ENCODE assay signal across 8 mouse cellular contexts in the genomic region with DNA sequence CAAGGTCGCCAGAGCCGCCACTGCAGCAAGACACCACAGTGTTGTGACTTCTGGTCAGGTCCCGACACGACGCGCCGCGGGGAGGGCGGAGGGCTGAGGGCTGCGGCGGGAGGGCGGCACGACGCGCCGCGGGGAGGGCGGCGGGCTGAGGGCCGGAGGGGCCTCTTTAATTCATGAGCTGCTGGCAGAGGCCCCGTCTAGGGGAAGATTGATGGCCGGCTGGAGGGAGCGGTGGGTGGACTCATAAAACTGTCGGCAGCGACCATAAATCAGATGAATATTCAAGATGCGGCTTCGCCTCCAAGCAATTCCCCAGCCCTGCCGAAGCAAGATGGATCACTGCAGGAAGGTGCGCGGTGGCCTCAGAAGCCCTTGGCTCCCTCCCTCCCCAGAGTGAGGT. TPM values are rescaled to one million over a fixed set of nuclear protein-coding genes. Genes with fewer than 3 reads are reported as not detected.
DNase-seq lines count a peak whose midpoint lies in the region; ATAC-seq and TF ChIP-seq lines count a peak whose summit lies in the region.

No protein-coding gene starts in this region.

- 0 out of 2 replicates have a peak overlapping the region, but pooled peaks have one; percentile 8 for H3K9ac ChIP-seq in heart, adult 2 months (ENCODE audit: low read depth, low read length)
- no peak overlapping the region for H3K9ac ChIP-seq in liver, postnatal 0 days (replicated peaks)

- H3K27me3 ChIP-seq in heart, adult 2 months (ENCODE audit: control insufficient read depth, insufficient read depth, low read length) = no peaks in the 10 kb centered on the region
- H3K27me3 ChIP-seq in liver, postnatal 0 days (ENCODE audit: insufficient read depth, low read length) = 0 out of 2 replicates have a peak, but pooled peaks cover 3% of the 10 kb centered on the region

- no peak overlapping the region for H3K27ac ChIP-seq in heart, adult 2 months
- no peak overlapping the region for H3K27ac ChIP-seq in liver, postnatal 0 days (ENCODE audit: low read depth)

- no peaks in the 10 kb centered on the region for H3K79me2 ChIP-seq in heart, adult 2 months (replicated peaks; ENCODE audit: control insufficient read depth, insufficient read depth, low read length)

- 9% methylated on average over 30 of the region's 30 CpGs for WGBS in heart, adult 2 months
- WGBS in liver, postnatal 0 days (ENCODE audit: insufficient replicate concordance) = 8% methylated on average over 30 of the region's 30 CpGs

- no peak overlapping the region for H3K4me3 ChIP-seq in heart, adult 2 months
- 0 out of 2 replicates have a peak overlapping the region, but pooled peaks have one; percentile 10 for H3K4me3 ChIP-seq in liver, postnatal 0 days (ENCODE audit: low read depth, low read length)

- intact Hi-C loops in heart, adult 2 months (cut with DNase I) = loop anchor here (10.0 kb wide), 1 partner anchor 157 kb away; no protein-coding TSS in a partner anchor

- peak overlapping the region; percentile 45; the same call in 1 of the 2 replicates for H3K4me2 ChIP-seq in liver, postnatal 0 days (ENCODE audit: low read depth, low read length)

- ATAC-seq in common myeloid progenitor, adult 5-6 weeks (replicated peaks; ENCODE audit: low read depth, poor library complexity, severe bottlenecking) = peak; percentile 47
- ATAC-seq in liver, postnatal 0 days = no peak
- no peak for ATAC-seq in activated CD4-positive, CD25-positive, alpha-beta regulatory T cell, adult 4 months

- no peak for TF ChIP-seq POLR2A in heart, adult 2 months (IDR thresholded peaks at IDR 0.05; ENCODE audit: insufficient read depth, low read depth, low read length)

- TF ChIP-seq CTCF in heart, adult 2 months (IDR thresholded peaks at IDR 0.05) = no peak
- TF ChIP-seq CTCF in liver, postnatal 0 days (IDR thresholded peaks at IDR 0.05; ENCODE audit: low read depth) = no peak

- 0 out of 2 replicates have a peak, but pooled peaks cover 7% of the 10 kb centered on the region for H3K9me3 ChIP-seq in liver, postnatal 0 days (ENCODE audit: low read length)

- peak in 1 of 2 experiments; percentile 28 for DNase-seq in heart, adult 2 months
- DNase-seq in heart, adult 8-10 months (ENCODE audit: low spot score) = no peak
- peak; percentile 26 for DNase-seq in gonadal fat pad, adult 2 months (ENCODE audit: low read depth)
- DNase-seq in kidney, adult 8-10 months = peak; percentile 72 to 87
- peak; percentile 37 for DNase-seq in liver, postnatal 0 days
- DNase-seq in right cerebral cortex, postnatal 4 days = peak; percentile 42

- no peak for TF ChIP-seq EP300 in heart, adult 2 months (IDR thresholded peaks at IDR 0.05; ENCODE audit: insufficient read depth, low read depth, low read length)
- no peak for TF ChIP-seq EP300 in liver, postnatal 0 days (IDR thresholded peaks at IDR 0.05; ENCODE audit: low read depth)

- no peaks in the 10 kb centered on the region for H3K36me3 ChIP-seq in heart, adult 2 months (ENCODE audit: control insufficient read depth, insufficient read depth, low read length)
- no peaks in the 10 kb centered on the region for H3K36me3 ChIP-seq in liver, postnatal 0 days (replicated peaks; ENCODE audit: insufficient read depth, low read length)

- peaks cover 2% of the 10 kb centered on the region; the same call in 1 of the 2 replicates for H3K4me1 ChIP-seq in heart, adult 2 months (ENCODE audit: control insufficient read depth, insufficient read depth, low read length)
- peaks cover 33% of the 10 kb centered on the region for H3K4me1 ChIP-seq in liver, postnatal 0 days (ENCODE audit: insufficient read depth)

RNA-seq across cellular contexts. Expression of a gene that starts 18.6 kb away (rescaled TPM):
- 10 to 100 TPM; 18.0 to 20.5 TPM for total RNA-seq in heart, adult 2 months (2021)
- 12.4 and 35.3 TPM in 2 replicates for polyA plus RNA-seq in heart, adult 2 months (2012; rRNA removed)
- total RNA-seq in heart, adult 8-10 months (2022) = 1 to 10 TPM; 3.9 to 5.8 (median 4.8) TPM
- total RNA-seq in common myeloid progenitor, adult 5-6 weeks (2017) = not detected in 2 replicates
- polyA plus RNA-seq in gonadal fat pad, adult 2 months (2012; rRNA removed) = 97.4 and 257 TPM in 2 replicates
- 414 and 703 TPM in 2 replicates for polyA plus RNA-seq in liver, postnatal 0 days (2015; fragmentation: Nextera tagmentation; extraction: Ambion mirVana)
- polyA plus RNA-seq in activated CD4-positive, CD25-positive, alpha-beta regulatory T cell, adult 4 months (2017; shearing (Covaris generic)) = not detected

RNA-seq across cellular contexts. Expression of a gene that starts 47.3 kb away (rescaled TPM):
- total RNA-seq in heart, adult 2 months (2021) = under 1 TPM; 0.47 to 0.91 TPM
- 1.2 and 1.8 TPM in 2 replicates for polyA plus RNA-seq in heart, adult 2 months (2012; rRNA removed)
- total RNA-seq in heart, adult 8-10 months (2022) = under 1 TPM in 3 of 4 experiments, not detected in 1; 0.31 to 0.52 (median 0.46) TPM
- 0.15 and 6.0 TPM in 2 replicates for total RNA-seq in common myeloid progenitor, adult 5-6 weeks (2017)
- polyA plus RNA-seq in gonadal fat pad, adult 2 months (2012; rRNA removed) = 2.7 and 3.3 TPM in 2 replicates
- 4.9 and 6.7 TPM in 2 replicates for polyA plus RNA-seq in liver, postnatal 0 days (2015; fragmentation: Nextera tagmentation; extraction: Ambion mirVana)
- polyA plus RNA-seq in activated CD4-positive, CD25-positive, alpha-beta regulatory T cell, adult 4 months (2017; shearing (Covaris generic)) = 100 to 1,000 TPM; 118 to 141 TPM

RNA-seq across cellular contexts. Expression of a gene that starts 52.1 kb away (rescaled TPM):
- under 1 TPM; 0.08 to 0.11 TPM for total RNA-seq in heart, adult 2 months (2021)
- 0.06 TPM in 1 of 2 replicates, not detected in the other for polyA plus RNA-seq in heart, adult 2 months (2012; rRNA removed)
- under 1 TPM in 3 of 4 experiments, not detected in 1; 0.11 to 0.47 (median 0.16) TPM for total RNA-seq in heart, adult 8-10 months (2022)
- total RNA-seq in common myeloid progenitor, adult 5-6 weeks (2017) = not detected in 2 replicates
- polyA plus RNA-seq in gonadal fat pad, adult 2 months (2012; rRNA removed) = 0.20 and 0.31 TPM in 2 replicates
- 0.21 and 0.25 TPM in 2 replicates for polyA plus RNA-seq in liver, postnatal 0 days (2015; fragmentation: Nextera tagmentation; extraction: Ambion mirVana)
- polyA plus RNA-seq in activated CD4-positive, CD25-positive, alpha-beta regulatory T cell, adult 4 months (2017; shearing (Covaris generic)) = under 1 TPM in 1 of 2 experiments, not detected in 1; 0.17 TPM

Comparison
In these comparisons a context has a peak if more than half of its experiments do, and no peak if none do; other contexts are left out.
1. RNA of a gene that starts 18.6 kb away (polyA plus RNA-seq): 414 to 703 TPM in liver, postnatal 0 days, 97.4 to 257 TPM in gonadal fat pad, adult 2 months and 12.4 to 35.3 TPM in heart, adult 2 months; not detected in activated CD4-positive, CD25-positive, alpha-beta regulatory T cell, adult 4 months; every median in the first group is over 10 times any median in the second.
2. RNA of a gene that starts 47.3 kb away (polyA plus RNA-seq): 118 to 141 TPM in activated CD4-positive, CD25-positive, alpha-beta regulatory T cell, adult 4 months; 4.9 to 6.7 TPM in liver, postnatal 0 days, 2.7 to 3.3 TPM in gonadal fat pad, adult 2 months and 1.2 to 1.8 TPM in heart, adult 2 months; every median in the first group is over 10 times any median in the second.